Mouse (Mus musculus) frontal cortex, postnatal 25 days (tissue): ENCODE data around the gene Zbtb34.
A peak's percentile ranks its signal among the peaks of the same experiment; 100 is the strongest.

Experiments used
- DNase-seq, 2 experiments: peaks; one replicate each; pipeline ENCODE4 v3.0.0; 2022; ENCODE audit warnings: low spot score in 2 of 2

Gene Zbtb34

GRCm38 (mm10) chr2:33401217-33401616 is 29.9 kb downstream of the Zbtb34 start:
- no peak for DNase-seq

GRCm38 (mm10) chr2:33400541-33400940 is 30.6 kb downstream of the Zbtb34 start:
- no peak for DNase-seq

- no peak for DNase-seq
Observed at GRCm38 (mm10) chr2:33399091-33399490, 32.0 kb downstream of the Zbtb34 start.

- DNase-seq, result no peak
Observed at GRCm38 (mm10) chr2:33397036-33397435, 34.1 kb downstream of the Zbtb34 start.

GRCm38 (mm10) chr2:33395053-33395452 is 36.1 kb downstream of the Zbtb34 start:
- DNase-seq, result no peak

GRCm38 (mm10) chr2:33393951-33394635 is 37.0 kb downstream of the Zbtb34 start:
- DNase-seq, result no peak

- no peak for DNase-seq
Observed at GRCm38 (mm10) chr2:33393021-33393420, 38.1 kb downstream of the Zbtb34 start.

GRCm38 (mm10) chr2:33371648-33372408 is 59.3 kb downstream of the Zbtb34 start:
- DNase-seq, result no peak

GRCm38 (mm10) chr2:33370777-33371647 is 60.1 kb downstream of the Zbtb34 start, which contains the start of gene Ralgps1:
Gene Ralgps1 (minus strand): TSS chr2:33371486.
- DNase-seq, result peak; percentile 95

GRCm38 (mm10) chr2:33370276-33370776 is 60.8 kb downstream of the Zbtb34 start:
- DNase-seq, result peak in 1 of 2 experiments; percentile 25

- DNase-seq, result no peak
Observed at GRCm38 (mm10) chr2:33369453-33369852, 61.7 kb downstream of the Zbtb34 start.

- DNase-seq, result no peak
Observed at GRCm38 (mm10) chr2:33368486-33368885, 62.6 kb downstream of the Zbtb34 start.

- no peak for DNase-seq
Observed at GRCm38 (mm10) chr2:33365703-33366471, 65.2 kb downstream of the Zbtb34 start.

GRCm38 (mm10) chr2:33364656-33365055 is 66.5 kb downstream of the Zbtb34 start:
- DNase-seq, result no peak

- no peak for DNase-seq
Observed at GRCm38 (mm10) chr2:33363890-33364289, 67.2 kb downstream of the Zbtb34 start.

GRCm38 (mm10) chr2:33361139-33361716 is 69.9 kb downstream of the Zbtb34 start:
- DNase-seq, result no peak

- DNase-seq, result no peak
Observed at GRCm38 (mm10) chr2:33360564-33360963, 70.6 kb downstream of the Zbtb34 start.

GRCm38 (mm10) chr2:33359184-33359583 is 71.9 kb downstream of the Zbtb34 start:
- no peak for DNase-seq

GRCm38 (mm10) chr2:33357250-33357838 is 73.8 kb downstream of the Zbtb34 start:
- no peak for DNase-seq
